Mouse (Mus musculus): ENCODE measurements around the gene Pex7.

The Pex7 gene

GRCm38 (mm10) chr10:19879161-19879560 is 28.3 kb downstream of the Pex7 start:
- DNase-seq (ENCODE audit: low read depth, low spot score), result no peak

GRCm38 (mm10) chr10:19877679-19878078 is 29.8 kb downstream of the Pex7 start:
- no peak for DNase-seq (ENCODE audit: low read depth, low spot score)

- no peak for DNase-seq (ENCODE audit: low read depth, low spot score)
These were observed 30.2 kb downstream of the Pex7 start for GRCm38 (mm10) chr10:19877257-19877656.

GRCm38 (mm10) chr10:19876669-19877068 is 30.8 kb downstream of the Pex7 start:
- DNase-seq (ENCODE audit: low read depth, low spot score), result no peak

GRCm38 (mm10) chr10:19875346-19875745 is 32.1 kb downstream of the Pex7 start:
- no peak for DNase-seq (ENCODE audit: low read depth, low spot score)

- DNase-seq (ENCODE audit: low read depth, low spot score), result no peak
These were observed 51.7 kb downstream of the Pex7 start for GRCm38 (mm10) chr10:19855597-19856306.

- DNase-seq (ENCODE audit: low read depth, low spot score), result no peak
These were observed 53.9 kb downstream of the Pex7 start for GRCm38 (mm10) chr10:19853609-19854008.

- no peak for DNase-seq (ENCODE audit: low read depth, low spot score)
These were observed 54.7 kb downstream of the Pex7 start for GRCm38 (mm10) chr10:19852776-19853175.

GRCm38 (mm10) chr10:19850998-19851691 is 56.3 kb downstream of the Pex7 start, which contains the start of gene Slc35d3:
TSS of gene Slc35d3 (minus strand) at chr10:19851459.
- DNase-seq (ENCODE audit: low read depth, low spot score), result no peak

GRCm38 (mm10) chr10:19850544-19850997 is 56.9 kb downstream of the Pex7 start:
- peak; percentile 56 for DNase-seq (ENCODE audit: low read depth, low spot score)

GRCm38 (mm10) chr10:19849771-19850365 is 57.6 kb downstream of the Pex7 start:
- DNase-seq (ENCODE audit: low read depth, low spot score), result no peak

GRCm38 (mm10) chr10:19848928-19849770 is 58.3 kb downstream of the Pex7 start:
- DNase-seq (ENCODE audit: low read depth, low spot score), result no peak

- no peak for DNase-seq (ENCODE audit: low read depth, low spot score)
These were observed 67.7 kb downstream of the Pex7 start for GRCm38 (mm10) chr10:19839836-19840235.

- DNase-seq (ENCODE audit: low read depth, low spot score), result no peak
These were observed 71.4 kb downstream of the Pex7 start for GRCm38 (mm10) chr10:19835887-19836710.

GRCm38 (mm10) chr10:19834222-19834621 is 73.3 kb downstream of the Pex7 start:
- DNase-seq (ENCODE audit: low read depth, low spot score), result no peak

- DNase-seq (ENCODE audit: low read depth, low spot score), result no peak
These were observed 76.2 kb downstream of the Pex7 start for GRCm38 (mm10) chr10:19831072-19831849.

- DNase-seq (ENCODE audit: low read depth, low spot score), result no peak
These were observed 86.5 kb downstream of the Pex7 start for GRCm38 (mm10) chr10:19820986-19821385.

GRCm38 (mm10) chr10:19818723-19819355 is 88.7 kb downstream of the Pex7 start:
- DNase-seq (ENCODE audit: low read depth, low spot score), result no peak

GRCm38 (mm10) chr10:19815371-19815770 is 92.1 kb downstream of the Pex7 start:
- peak; percentile 10 for DNase-seq (ENCODE audit: low read depth, low spot score)

Measured in mesoderm, embryonic 11.5 days (tissue).